Mouse (Mus musculus) embryonic facial prominence, embryonic 11.5 days (tissue): ENCODE measurements around the gene Rrp1. TPM values are rescaled to one million over a fixed set of nuclear protein-coding genes. Genes with fewer than 3 reads are reported as not detected.
A peak's percentile ranks its signal among the peaks of the same experiment; 100 is the strongest.

Source experiments
- ATAC-seq: fragments of 200-750 bp; cut with Nextera tagmentation; replicated peaks from 2 replicates; pipeline ENCODE4 v1.8.0; 2017; ENCODE audit warnings: low read depth; ENCODE audit not compliant: insufficient number of reproducible peaks, low FRiP score, low TSS enrichment
- DNase-seq: peaks from one replicate; pipeline ENCODE4 v3.0.0-alpha.2; 2015; ENCODE audit warnings: low spot score
- H3K27ac ChIP-seq: fragments of 300-500 bp; sonication (generic); replicated peaks from 2 replicates; pipeline ENCODE4 v1.5.1; 2014; ENCODE audit warnings: mild to moderate bottlenecking, low read depth, low read length, control low read depth
- H3K27me3 ChIP-seq: fragments of 300-500 bp; sonication (generic); 2 replicates; pipeline ENCODE4 v1.6.1; 2014; ENCODE audit warnings: mild to moderate bottlenecking, low read length, moderate library complexity, mixed read lengths; ENCODE audit not compliant: control insufficient read depth, insufficient read depth
- H3K36me3 ChIP-seq: fragments of 300-500 bp; sonication (generic); replicated peaks from 2 replicates; pipeline ENCODE4 v1.6.1; 2014; ENCODE audit warnings: low read depth, mild to moderate bottlenecking, low read length, moderate library complexity, mixed read lengths; ENCODE audit not compliant: control insufficient read depth, insufficient read depth
- H3K4me1 ChIP-seq: fragments of 300-500 bp; sonication (generic); 2 replicates; pipeline ENCODE4 v1.6.1; 2014; ENCODE audit warnings: low read length, mixed read lengths; ENCODE audit not compliant: control insufficient read depth, insufficient read depth
- H3K4me2 ChIP-seq: fragments of 300-500 bp; sonication (generic); 2 replicates; pipeline ENCODE4 v1.6.1; 2014; ENCODE audit warnings: low read depth, mild to moderate bottlenecking, control low read depth, low read length, moderate library complexity
- H3K4me3 ChIP-seq: fragments of 300-500 bp; sonication (generic); 2 replicates; pipeline ENCODE4 v1.5.1; 2014; ENCODE audit warnings: low read depth, low read length, control low read depth
- H3K9ac ChIP-seq: fragments of 300-500 bp; sonication (generic); replicated peaks from 2 replicates; pipeline ENCODE4 v1.6.1; 2014; ENCODE audit warnings: mild to moderate bottlenecking, control low read depth, low read length
- H3K9me3 ChIP-seq: fragments of 300-500 bp; sonication (generic); replicated peaks from 2 replicates; pipeline ENCODE4 v1.6.1; 2016; ENCODE audit warnings: mild to moderate bottlenecking, low read length, inconsistent platforms, mixed read lengths; ENCODE audit not compliant: control insufficient read depth
- WGBS: fragments of 180-500 bp; shearing (Covaris S2); extraction: QIAGEN DNeasy Blood & Tissue Kit; methylation state at CpG from one replicate; pipeline ENCODE4 v1.1.7; 2014; 5-methylcytosine and 5-hydroxymethylcytosine counted together
- polyA plus RNA-seq: library from polyadenylated mRNA; unstranded; fragments of >200 nt; fragmentation: Nextera tagmentation; extraction: Ambion mirVana; gene quantifications from 2 replicates; pipeline ENCODE4 v1.2.1, GENCODE M21; 2014

Gene Rrp1
- 225 and 243 TPM in 2 replicates for polyA plus RNA-seq

- ATAC-seq (peak; percentile 86), DNase-seq (peak; percentile 94)
- Histone ChIP-seq H3K4me3 (peak within 1 kb of the TSS; percentile 83), H3K4me1 (no peaks in the 10 kb centered on the region), H3K27ac (peak within 1 kb of the TSS; percentile 17; the same call in 1 of the 2 replicates), H3K9me3 (no peaks in the 10 kb centered on the region), H3K9ac (peak within 1 kb of the TSS; percentile 88), H3K36me3 (peaks cover 12% of the 10 kb centered on the region), H3K27me3 (no peaks in the 10 kb centered on the region), H3K4me2 (peak within 1 kb of the TSS; percentile 65)
- under 1% methylated on average over 70 of the region's 70 CpGs for WGBS
Measured at GRCm38 (mm10) chr10:78412319-78413151, at the start of gene Rrp1. TSS of gene Rrp1 (minus strand) at chr10:78413043.

- Histone ChIP-seq H3K36me3 (no peaks in the 10 kb centered on the region), H3K4me2 (no peak overlapping the region), H3K27me3 (0 out of 2 replicates have a peak, but pooled peaks cover 2% of the 10 kb centered on the region), H3K9ac (no peak overlapping the region), H3K27ac (no peak overlapping the region), H3K9me3 (no peaks in the 10 kb centered on the region), H3K4me3 (no peak overlapping the region), H3K4me1 (peaks cover 5% of the 10 kb centered on the region; the same call in 1 of the 2 replicates)
- ATAC-seq = no peak
- DNase-seq = no peak
- 74% methylated on average over 4 of the region's 4 CpGs for WGBS
Measured at GRCm38 (mm10) chr10:78461767-78462166, 48.9 kb upstream of the Rrp1 start.

DNA sequence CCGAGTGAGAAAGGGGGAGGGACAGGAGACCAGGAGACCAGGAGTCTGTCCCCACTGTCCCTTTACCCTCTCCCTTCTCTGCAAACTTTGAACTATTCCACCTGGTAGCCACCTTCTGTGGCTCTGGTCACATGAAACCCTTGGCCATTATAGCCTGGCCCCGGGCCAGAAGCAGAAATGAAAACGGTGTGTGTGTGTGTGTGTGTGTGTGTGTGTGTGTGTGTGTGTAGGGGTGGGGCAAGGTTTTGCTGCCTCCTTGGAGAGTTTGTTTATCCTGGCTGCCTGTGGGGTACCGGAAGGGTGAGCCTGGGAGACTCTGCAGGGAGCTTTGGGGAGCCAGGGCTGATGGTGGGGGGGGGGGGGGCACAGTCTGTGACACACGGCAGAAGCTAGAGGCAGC lies 47.6 kb upstream of the Rrp1 start:
- H3K27ac ChIP-seq = no peak overlapping the region
- peaks cover 5% of the 10 kb centered on the region; the same call in 1 of the 2 replicates for H3K4me1 ChIP-seq
- no peak overlapping the region for H3K4me3 ChIP-seq
- no peak overlapping the region for H3K9ac ChIP-seq
- H3K27me3 ChIP-seq = 0 out of 2 replicates have a peak, but pooled peaks cover 2% of the 10 kb centered on the region
- H3K36me3 ChIP-seq = no peaks in the 10 kb centered on the region
- H3K4me2 ChIP-seq = no peak overlapping the region
- DNase-seq (no peak), ATAC-seq (no peak)
- H3K9me3 ChIP-seq = no peaks in the 10 kb centered on the region
- 44% methylated on average over 5 of the region's 5 CpGs for WGBS

- H3K27ac ChIP-seq = no peak overlapping the region
- DNase-seq = no peak
- H3K9me3 ChIP-seq = no peaks in the 10 kb centered on the region
- 0 out of 2 replicates have a peak, but pooled peaks cover under 1% of the 10 kb centered on the region for H3K27me3 ChIP-seq
- no peak for ATAC-seq
- no peaks in the 10 kb centered on the region for H3K36me3 ChIP-seq
- no peak overlapping the region for H3K4me3 ChIP-seq
- no peak overlapping the region for H3K4me2 ChIP-seq
- no peak overlapping the region for H3K9ac ChIP-seq
- WGBS = 66% methylated on average over 5 of the region's 5 CpGs
- H3K4me1 ChIP-seq = peaks cover 3% of the 10 kb centered on the region; the same call in 1 of the 2 replicates
Measured at GRCm38 (mm10) chr10:78458348-78459111, 45.7 kb upstream of the Rrp1 start.

GRCm38 (mm10) chr10:78457495-78458347 lies 44.9 kb upstream of the Rrp1 start:
- Histone ChIP-seq H3K9ac (no peak overlapping the region), H3K9me3 (no peaks in the 10 kb centered on the region), H3K4me1 (peaks cover 3% of the 10 kb centered on the region; the same call in 1 of the 2 replicates), H3K4me3 (no peak overlapping the region), H3K4me2 (no peak overlapping the region), H3K27me3 (no peaks in the 10 kb centered on the region), H3K27ac (no peak overlapping the region), H3K36me3 (no peaks in the 10 kb centered on the region)
- WGBS = 17% methylated on average over 10 of the region's 10 CpGs
- DNase-seq (peak; percentile 22), ATAC-seq (no peak)

GRCm38 (mm10) chr10:78456696-78457095 lies 43.9 kb upstream of the Rrp1 start:
- no peak for DNase-seq
- Histone ChIP-seq H3K9me3 (no peaks in the 10 kb centered on the region), H3K4me2 (no peak overlapping the region), H3K27me3 (no peaks in the 10 kb centered on the region), H3K36me3 (no peaks in the 10 kb centered on the region), H3K27ac (no peak overlapping the region), H3K9ac (no peak overlapping the region), H3K4me1 (peaks cover 3% of the 10 kb centered on the region; the same call in 1 of the 2 replicates), H3K4me3 (no peak overlapping the region)
- no peak for ATAC-seq
- WGBS = 89% methylated on average over 13 of the region's 13 CpGs

DNA sequence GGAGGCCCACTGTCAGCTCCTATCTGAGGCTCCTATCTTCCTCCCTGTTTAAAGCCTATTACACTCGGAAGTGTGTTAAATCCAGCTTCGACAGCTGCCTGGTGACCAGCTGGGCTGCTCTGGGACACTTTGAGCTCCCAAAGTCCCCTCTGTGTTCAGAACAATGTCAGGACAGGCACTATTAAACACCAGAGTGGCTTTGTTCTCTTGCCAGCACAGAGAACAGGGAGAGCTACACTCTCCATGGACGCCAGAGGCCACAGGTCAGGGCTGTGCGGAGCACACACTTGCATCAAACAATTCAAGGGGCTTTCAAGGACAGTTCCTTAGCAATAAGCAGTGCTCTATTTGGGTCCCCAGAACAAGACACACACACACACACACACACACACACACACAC lies 39.8 kb upstream of the Rrp1 start:
- no peaks in the 10 kb centered on the region for H3K9me3 ChIP-seq
- ATAC-seq (no peak), DNase-seq (no peak)
- no peak overlapping the region for H3K27ac ChIP-seq
- H3K9ac ChIP-seq = no peak overlapping the region
- no peaks in the 10 kb centered on the region for H3K27me3 ChIP-seq
- H3K36me3 ChIP-seq = no peaks in the 10 kb centered on the region
- WGBS = 60% methylated on average over 4 of the region's 4 CpGs
- H3K4me3 ChIP-seq = no peak overlapping the region
- H3K4me1 ChIP-seq = no peaks in the 10 kb centered on the region; the same call in 1 of the 2 replicates
- H3K4me2 ChIP-seq = no peak overlapping the region
